Mouse (Mus musculus) limb, embryonic 12.5 days (tissue): Measurements from ENCODE around the gene Gng10. TPM values are rescaled to one million over a fixed set of nuclear protein-coding genes. Genes with fewer than 3 reads are reported as not detected.
A peak's percentile ranks its signal among the peaks of the same experiment; 100 is the strongest.

Experiments used
- ATAC-seq: fragments of 200-750 bp; cut with Nextera tagmentation; 2 replicates; pipeline ENCODE4 v1.8.0; 2017; ENCODE audit warnings: low read depth, moderate TSS enrichment; ENCODE audit not compliant: insufficient number of reproducible peaks, insufficient read depth, low FRiP score, low TSS enrichment
- H3K27ac ChIP-seq: fragments of 300-500 bp; sonication (generic); 2 replicates; pipeline ENCODE4 v1.5.1; 2016; ENCODE audit warnings: mild to moderate bottlenecking, moderate library complexity
- H3K27me3 ChIP-seq: fragments of 300-500 bp; sonication (generic); 2 replicates; pipeline ENCODE4 v1.6.1; 2016; ENCODE audit warnings: mild to moderate bottlenecking, moderate library complexity
- H3K36me3 ChIP-seq: fragments of 300-500 bp; sonication (generic); 2 replicates; pipeline ENCODE4 v1.6.1; 2016; ENCODE audit warnings: mild to moderate bottlenecking, moderate library complexity
- H3K4me1 ChIP-seq: fragments of 300-500 bp; sonication (generic); replicated peaks from 2 replicates; pipeline ENCODE4 v1.6.1; 2016
- H3K4me2 ChIP-seq: fragments of 300-500 bp; sonication (generic); 2 replicates; pipeline ENCODE4 v1.6.1; 2016; ENCODE audit warnings: mild to moderate bottlenecking, moderate library complexity
- H3K4me3 ChIP-seq: fragments of 300-500 bp; sonication (generic); replicated peaks from 2 replicates; pipeline ENCODE4 v1.5.1; 2016; ENCODE audit warnings: mild to moderate bottlenecking
- H3K9ac ChIP-seq: fragments of 300-500 bp; sonication (generic); replicated peaks from 2 replicates; pipeline ENCODE4 v1.6.1; 2016; ENCODE audit warnings: mild to moderate bottlenecking, moderate library complexity
- H3K9me3 ChIP-seq: fragments of 300-500 bp; sonication (generic); 2 replicates; pipeline ENCODE4 v1.6.1; 2016; ENCODE audit warnings: mild to moderate bottlenecking, moderate library complexity
- WGBS: fragments of 180-500 bp; shearing (Covaris S2); methylation state at CpG from one replicate; pipeline ENCODE4 v1.1.7; 2016; 5-methylcytosine and 5-hydroxymethylcytosine counted together
- polyA plus RNA-seq: library from polyadenylated mRNA; unstranded; fragments of >200 nt; fragmentation: Nextera tagmentation; extraction: Ambion mirVana; gene quantifications from 2 replicates; pipeline ENCODE4 v1.2.1, GENCODE M21; 2016

Gng10 gene
- polyA plus RNA-seq, 1 experiment from 2014 or later: 166 TPM

GRCm38 (mm10) chr4:58999686-59000085, 35.2 kb upstream of the Gng10 start:
- ATAC-seq: no peak
- Histone ChIP-seq H3K27me3 (no peaks in the 10 kb centered on the region), H3K9ac (no peak overlapping the region), H3K4me2 (no peak overlapping the region), H3K9me3 (no peaks in the 10 kb centered on the region), H3K36me3 (no peaks in the 10 kb centered on the region), H3K4me3 (no peak overlapping the region), H3K4me1 (peaks cover 14% of the 10 kb centered on the region), H3K27ac (no peak overlapping the region)
- 9% methylated on average over 2 of the region's 2 CpGs for WGBS

- Histone ChIP-seq H3K27ac (no peak overlapping the region), H3K4me2 (no peak overlapping the region), H3K36me3 (no peaks in the 10 kb centered on the region), H3K9ac (no peak overlapping the region), H3K4me3 (no peak overlapping the region), H3K27me3 (no peaks in the 10 kb centered on the region), H3K4me1 (peaks cover 23% of the 10 kb centered on the region), H3K9me3 (no peaks in the 10 kb centered on the region)
- ATAC-seq: no peak
- WGBS: 9% methylated on average over 2 of the region's 2 CpGs
Measured at GRCm38 (mm10) chr4:59000614-59001013, 34.3 kb upstream of the Gng10 start.

GRCm38 (mm10) chr4:59002948-59003805, 31.7 kb upstream of the Gng10 start, which contains the start of gene Gm20503:
Gene Gm20503, plus strand, starts transcription at chr4:59003210.
- peak within 1 kb of the TSS; percentile 84 for H3K4me2 ChIP-seq
- H3K4me1 ChIP-seq: peaks cover 36% of the 10 kb centered on the region
- H3K9ac ChIP-seq: peak within 1 kb of the TSS; percentile 94
- peak within 1 kb of the TSS; percentile 93 for H3K27ac ChIP-seq
- no peaks in the 10 kb centered on the region for H3K27me3 ChIP-seq
- no peaks in the 10 kb centered on the region for H3K9me3 ChIP-seq
- peak; percentile 96 for ATAC-seq
- 0% methylated on average over 73 of the region's 89 CpGs for WGBS
- H3K36me3 ChIP-seq: no peaks in the 10 kb centered on the region
- H3K4me3 ChIP-seq: peak within 1 kb of the TSS; percentile 95

GRCm38 (mm10) chr4:59003806-59004200, 31.1 kb upstream of the Gng10 start:
- H3K9ac ChIP-seq: peak overlapping the region; percentile 94
- no peaks in the 10 kb centered on the region for H3K27me3 ChIP-seq
- H3K27ac ChIP-seq: no peak overlapping the region
- no peaks in the 10 kb centered on the region for H3K36me3 ChIP-seq
- H3K4me1 ChIP-seq: peaks cover 36% of the 10 kb centered on the region
- H3K4me3 ChIP-seq: peak overlapping the region; percentile 95
- ATAC-seq: no peak
- H3K4me2 ChIP-seq: peak overlapping the region; percentile 84
- H3K9me3 ChIP-seq: no peaks in the 10 kb centered on the region
- WGBS: 37% methylated on average over 7 of the region's 7 CpGs

- Histone ChIP-seq H3K36me3 (no peaks in the 10 kb centered on the region), H3K27me3 (no peaks in the 10 kb centered on the region), H3K9me3 (no peaks in the 10 kb centered on the region), H3K4me1 (peaks cover 36% of the 10 kb centered on the region), H3K9ac (no peak overlapping the region), H3K27ac (no peak overlapping the region), H3K4me3 (no peak overlapping the region), H3K4me2 (no peak overlapping the region)
- no peak for ATAC-seq
- WGBS: 48% methylated on average over 8 of the region's 8 CpGs
Measured at GRCm38 (mm10) chr4:59006211-59006610, 28.7 kb upstream of the Gng10 start.

- Histone ChIP-seq H3K4me1 (peaks cover 36% of the 10 kb centered on the region), H3K9me3 (no peaks in the 10 kb centered on the region), H3K36me3 (no peaks in the 10 kb centered on the region), H3K9ac (no peak overlapping the region), H3K27ac (no peak overlapping the region), H3K4me2 (no peak overlapping the region), H3K4me3 (no peak overlapping the region), H3K27me3 (no peaks in the 10 kb centered on the region)
- no peak for ATAC-seq
- WGBS: 91% methylated on average over 6 of the region's 6 CpGs
Measured at GRCm38 (mm10) chr4:59007016-59007415, 27.9 kb upstream of the Gng10 start.

- ATAC-seq: no peak
- H3K4me2 ChIP-seq: no peak overlapping the region
- no peak overlapping the region for H3K4me3 ChIP-seq
- H3K36me3 ChIP-seq: no peaks in the 10 kb centered on the region
- no peaks in the 10 kb centered on the region for H3K27me3 ChIP-seq
- peaks cover 32% of the 10 kb centered on the region for H3K4me1 ChIP-seq
- WGBS: 74% methylated on average over 5 of the region's 5 CpGs
- H3K27ac ChIP-seq: no peak overlapping the region
- H3K9me3 ChIP-seq: no peaks in the 10 kb centered on the region
- H3K9ac ChIP-seq: no peak overlapping the region
Measured at GRCm38 (mm10) chr4:59007974-59008373, 26.9 kb upstream of the Gng10 start.

GRCm38 (mm10) chr4:59009186-59009585, 25.7 kb upstream of the Gng10 start:
- 85% methylated on average over 7 of the region's 7 CpGs for WGBS
- Histone ChIP-seq H3K4me1 (peaks cover 27% of the 10 kb centered on the region), H3K4me3 (no peak overlapping the region), H3K4me2 (no peak overlapping the region), H3K9me3 (no peaks in the 10 kb centered on the region), H3K9ac (no peak overlapping the region), H3K36me3 (peaks cover 3% of the 10 kb centered on the region; the same call in 1 of the 2 replicates), H3K27ac (no peak overlapping the region), H3K27me3 (no peaks in the 10 kb centered on the region)
- ATAC-seq: no peak

GRCm38 (mm10) chr4:59009696-59010095, 25.2 kb upstream of the Gng10 start:
- ATAC-seq: no peak
- peaks cover 3% of the 10 kb centered on the region; the same call in 1 of the 2 replicates for H3K36me3 ChIP-seq
- no peak overlapping the region for H3K9ac ChIP-seq
- WGBS: 85% methylated on average over 4 of the region's 4 CpGs
- H3K9me3 ChIP-seq: no peaks in the 10 kb centered on the region
- H3K27me3 ChIP-seq: no peaks in the 10 kb centered on the region
- H3K4me3 ChIP-seq: no peak overlapping the region
- no peak overlapping the region for H3K4me2 ChIP-seq
- H3K4me1 ChIP-seq: peaks cover 22% of the 10 kb centered on the region
- no peak overlapping the region for H3K27ac ChIP-seq

GRCm38 (mm10) chr4:59011446-59011845, 23.4 kb upstream of the Gng10 start:
- Histone ChIP-seq H3K9me3 (no peaks in the 10 kb centered on the region), H3K36me3 (peaks cover 6% of the 10 kb centered on the region; the same call in 1 of the 2 replicates), H3K27me3 (no peaks in the 10 kb centered on the region), H3K27ac (no peak overlapping the region), H3K4me1 (peaks cover 7% of the 10 kb centered on the region; the same call in 1 of the 2 replicates), H3K4me3 (no peak overlapping the region), H3K4me2 (no peak overlapping the region), H3K9ac (no peak overlapping the region)
- 78% methylated on average over 3 of the region's 3 CpGs for WGBS
- ATAC-seq: no peak

- Histone ChIP-seq H3K4me1 (no peaks in the 10 kb centered on the region), H3K9ac (no peak overlapping the region), H3K9me3 (no peaks in the 10 kb centered on the region), H3K36me3 (peaks cover 29% of the 10 kb centered on the region), H3K27me3 (no peaks in the 10 kb centered on the region), H3K27ac (no peak overlapping the region), H3K4me2 (no peak overlapping the region), H3K4me3 (no peak overlapping the region)
- no peak for ATAC-seq
- WGBS: 82% methylated on average over 3 of the region's 3 CpGs
Measured at GRCm38 (mm10) chr4:59015181-59015580, 19.7 kb upstream of the Gng10 start.
